Mouse (Mus musculus) monocyte, adult 5-6 weeks (primary cell): ENCODE results near the gene Zranb3. TPM values are rescaled to one million over a fixed set of nuclear protein-coding genes. Genes with fewer than 3 reads are reported as not detected.
"Not testable (repeated sequence)": the region's sequence is repeated elsewhere in the genome, so short reads cannot be mapped to it uniquely, and the experiment has no call there.

Experiments used
- ATAC-seq: fragments of 153-309, 156-312 bp; replicated peaks from 2 replicates; pipeline ENCODE4 v1.8.0; 2017; ENCODE audit warnings: mild to moderate bottlenecking; ENCODE audit not compliant: low TSS enrichment, insufficient number of reproducible peaks, severe bottlenecking, poor library complexity, low FRiP score
- total RNA-seq: library from RNA; stranded (forward); fragments of 200-1000, 200-491, 200-594 nt; gene quantifications from 3 replicates; pipeline ENCODE4 v1.2.3, GENCODE M21; 2017

Gene Zranb3
- total RNA-seq, 1 experiment from 2014 or later = 5.4 TPM

DNA sequence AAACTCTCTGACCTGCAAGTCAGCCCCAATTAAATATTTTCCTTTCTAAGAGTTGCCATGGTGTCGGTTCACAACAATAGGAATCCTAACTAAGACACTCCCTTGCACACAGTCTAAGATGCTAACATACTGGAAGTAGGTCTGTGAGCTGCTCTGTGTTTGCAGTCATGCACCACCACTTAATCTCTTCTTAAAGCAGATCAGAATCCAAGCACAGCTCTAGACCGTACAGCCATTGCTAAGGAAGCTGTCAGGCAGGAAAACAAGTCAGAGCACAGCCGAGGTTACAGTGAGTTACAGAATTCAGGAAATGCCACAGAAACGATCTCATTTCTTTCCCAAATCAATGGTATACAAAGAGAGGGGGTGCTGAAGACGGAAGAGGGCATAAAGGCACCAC, 144.0 kb downstream of the Zranb3 start:
- ATAC-seq = no peak

- no peak for ATAC-seq
Observed at GRCm38 (mm10) chr1:127956524-127956923, 146.3 kb downstream of the Zranb3 start.

- no peak for ATAC-seq
Observed at GRCm38 (mm10) chr1:127954800-127955199, 148.0 kb downstream of the Zranb3 start.

GRCm38 (mm10) chr1:127954198-127954597, 148.6 kb downstream of the Zranb3 start:
- not testable (repeated sequence) for ATAC-seq

GRCm38 (mm10) chr1:127952276-127952675, 150.6 kb downstream of the Zranb3 start:
- no peak for ATAC-seq

DNA sequence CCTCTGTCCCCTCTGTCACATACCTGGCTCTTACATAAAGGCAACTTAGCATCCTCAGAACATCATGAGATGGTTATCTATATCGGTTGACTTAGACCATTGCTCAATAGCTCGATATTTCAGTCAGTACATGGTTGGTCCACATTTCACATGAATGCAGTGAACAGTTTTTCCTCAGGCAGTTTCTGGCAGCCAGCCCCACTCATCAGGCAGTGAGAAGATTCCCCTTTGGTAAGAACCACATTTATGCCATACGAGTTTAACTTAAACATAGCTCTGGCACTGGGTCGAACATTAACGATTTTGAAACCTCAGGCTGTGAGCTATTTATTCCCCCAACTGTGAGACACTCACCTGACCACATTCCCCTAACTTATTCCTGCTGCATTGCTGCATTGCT, 154.1 kb downstream of the Zranb3 start:
- no peak for ATAC-seq

DNA sequence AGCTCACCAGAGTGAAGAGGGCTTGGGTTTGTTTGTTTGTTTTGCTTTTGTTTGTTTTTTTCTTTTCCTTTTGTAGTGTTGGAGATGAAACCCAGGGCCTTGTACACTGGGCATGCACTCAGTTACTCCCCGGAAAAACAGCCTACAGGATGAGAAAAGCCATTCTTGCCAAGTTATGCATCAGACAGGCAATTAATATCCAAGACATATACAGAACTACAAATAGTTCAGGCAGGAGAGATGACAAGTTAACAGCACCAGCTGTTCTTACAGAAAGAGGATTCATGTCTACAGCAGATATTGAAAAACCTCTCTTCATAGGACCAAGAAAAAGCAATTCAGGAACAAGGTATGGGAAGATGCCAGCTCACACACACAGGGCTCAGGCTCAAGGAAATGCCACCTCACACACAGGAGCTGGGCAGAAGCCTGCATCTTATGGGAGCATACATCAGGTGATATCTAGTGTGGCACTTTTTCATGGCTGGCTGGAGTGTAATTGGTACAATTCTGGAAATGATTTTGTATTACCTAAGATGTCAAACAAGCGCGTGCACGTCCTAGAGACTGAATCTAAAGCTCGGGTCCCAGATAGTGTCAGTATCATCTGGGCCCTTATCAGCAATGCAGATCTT, 156.1 kb downstream of the Zranb3 start:
- ATAC-seq = no peak

- no peak for ATAC-seq
Observed at GRCm38 (mm10) chr1:127945696-127946575, 156.9 kb downstream of the Zranb3 start.

DNA sequence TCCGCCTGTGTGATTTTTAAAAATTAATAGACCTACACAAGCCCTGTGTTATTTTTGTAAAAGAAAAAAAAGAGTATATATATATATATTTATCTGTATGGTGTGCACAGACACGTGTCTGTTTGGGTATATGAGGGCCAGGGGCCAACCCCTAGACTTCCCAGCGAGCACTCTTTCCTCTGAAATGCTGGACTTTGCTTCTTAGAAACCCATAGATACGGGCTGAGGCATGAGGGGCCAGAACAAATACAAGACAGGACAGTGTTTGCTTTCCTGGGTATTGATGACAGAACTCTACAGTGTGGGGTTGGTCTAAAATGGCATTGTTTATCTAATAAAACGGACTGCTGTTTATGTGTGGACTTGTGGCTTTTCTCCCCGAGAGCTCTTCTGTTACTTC, 159.3 kb downstream of the Zranb3 start:
- ATAC-seq = no peak

DNA sequence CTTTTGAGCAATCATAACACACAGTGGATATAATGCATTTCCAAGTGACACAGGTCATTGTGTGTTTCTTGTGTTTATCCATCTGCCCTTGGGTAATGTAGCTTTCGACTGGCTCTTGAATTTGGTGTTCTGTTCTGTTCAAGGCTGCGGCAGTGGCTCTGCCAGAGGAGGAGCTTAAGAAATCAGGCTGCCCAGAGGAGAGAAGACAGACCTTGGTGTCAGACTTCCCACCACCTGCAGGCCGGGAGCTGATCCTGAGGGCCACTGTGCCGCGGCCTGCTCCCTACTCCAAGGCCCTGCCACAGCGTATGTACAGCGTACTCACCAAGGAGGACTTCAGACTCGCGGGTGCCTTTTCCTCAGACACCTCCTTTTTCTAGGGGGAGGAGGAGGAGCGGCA, 160.6 kb downstream of the Zranb3 start:
- no peak for ATAC-seq

- ATAC-seq = no peak
Observed at GRCm38 (mm10) chr1:127937277-127937676, 165.6 kb downstream of the Zranb3 start.

- no peak for ATAC-seq
Observed at GRCm38 (mm10) chr1:127934322-127934721, 168.5 kb downstream of the Zranb3 start.

DNA sequence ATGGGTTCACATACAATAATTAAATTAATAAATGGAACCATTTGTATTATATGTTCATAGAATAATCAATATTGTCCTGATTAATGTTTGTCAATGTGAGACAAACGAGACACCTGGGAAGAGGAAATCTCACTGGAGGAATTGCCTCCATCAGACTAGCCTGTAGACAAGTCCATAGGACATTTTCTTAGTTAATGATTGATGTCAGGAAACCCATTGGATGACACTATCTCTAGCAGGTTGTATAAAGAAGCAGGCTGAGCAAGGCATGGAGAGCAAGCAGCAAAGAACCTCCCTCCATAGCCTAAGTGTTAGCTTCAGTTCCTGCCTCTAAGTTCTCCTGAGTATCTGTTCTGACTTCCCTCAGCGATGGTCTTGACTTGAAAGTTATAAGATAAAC, 169.4 kb downstream of the Zranb3 start:
- ATAC-seq = no peak

DNA sequence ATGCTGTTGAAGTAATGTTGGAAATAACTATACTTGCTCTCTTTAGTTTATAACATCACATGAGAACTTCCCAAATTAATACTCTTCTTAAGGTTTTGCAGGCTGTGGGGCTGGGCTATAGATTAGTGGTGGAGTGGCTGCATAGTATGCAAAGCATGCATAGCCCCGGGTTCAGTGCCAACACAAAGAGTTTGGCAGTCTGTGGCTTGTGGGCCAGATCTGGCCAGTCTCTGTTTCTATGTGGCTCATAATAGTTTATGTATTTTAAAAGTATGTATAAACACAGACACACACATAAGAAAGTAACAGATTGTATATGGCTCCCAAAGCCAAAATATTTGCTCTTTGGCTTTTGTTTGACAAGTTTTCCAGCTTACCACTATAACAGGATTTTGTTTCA, 187.0 kb downstream of the Zranb3 start:
- ATAC-seq = no peak

DNA sequence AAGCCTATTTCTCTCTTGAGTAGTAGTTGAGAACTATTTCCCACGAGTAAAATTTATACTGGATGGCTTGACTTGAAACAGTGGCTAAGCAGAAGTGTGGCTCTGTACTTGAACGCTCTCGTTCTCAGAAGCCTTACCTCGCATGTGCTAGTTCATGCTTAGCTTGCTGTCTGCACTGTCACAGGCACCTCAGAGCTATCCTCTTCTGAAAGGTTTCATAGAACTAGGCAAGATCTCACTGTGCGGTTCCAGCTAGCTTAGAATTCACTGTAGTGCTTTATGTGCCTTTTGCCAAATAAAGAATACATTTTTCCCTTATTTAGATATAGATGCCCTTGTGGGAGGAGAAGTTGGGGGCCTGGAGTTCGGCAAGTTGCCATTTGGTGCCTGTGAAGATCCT, 187.5 kb downstream of the Zranb3 start:
- no peak for ATAC-seq

DNA sequence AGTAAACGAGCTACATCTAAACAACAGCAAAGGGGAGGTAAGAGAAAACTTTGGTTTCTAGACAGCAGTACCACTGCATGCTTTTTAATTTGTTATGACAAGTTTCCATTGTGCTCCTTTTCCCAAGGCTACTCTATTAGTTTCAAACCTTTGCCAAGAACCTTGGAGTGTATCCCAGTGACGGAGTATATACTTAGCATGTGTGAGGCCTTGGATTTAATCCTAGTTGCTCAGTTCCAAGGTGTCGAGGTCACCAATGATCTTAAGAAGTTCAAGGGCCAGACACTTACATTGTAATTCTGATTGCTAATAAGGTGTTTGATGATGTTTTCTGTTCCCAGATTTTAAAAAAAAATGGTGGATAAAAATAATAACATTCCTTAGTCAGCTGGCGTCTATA, 189.7 kb downstream of the Zranb3 start:
- ATAC-seq = no peak

- ATAC-seq = no peak
Observed at GRCm38 (mm10) chr1:127904774-127905385, 198.0 kb downstream of the Zranb3 start.
